Mouse (Mus musculus) liver, embryonic 14.5 days (tissue): ENCODE measurements around the gene Sh3bp4.

ENCODE experiments used
- CTCF ChIP-seq: IDR thresholded peaks from 2 replicates; pipeline ENCODE4 v1.5.1; 2016; ENCODE audit warnings: antibody characterized with exemption, low read depth, control low read depth
- EP300 ChIP-seq: IDR thresholded peaks from 2 replicates; pipeline ENCODE4 v1.6.1; 2016; ENCODE audit warnings: antibody characterized with exemption, low read depth

DNA sequence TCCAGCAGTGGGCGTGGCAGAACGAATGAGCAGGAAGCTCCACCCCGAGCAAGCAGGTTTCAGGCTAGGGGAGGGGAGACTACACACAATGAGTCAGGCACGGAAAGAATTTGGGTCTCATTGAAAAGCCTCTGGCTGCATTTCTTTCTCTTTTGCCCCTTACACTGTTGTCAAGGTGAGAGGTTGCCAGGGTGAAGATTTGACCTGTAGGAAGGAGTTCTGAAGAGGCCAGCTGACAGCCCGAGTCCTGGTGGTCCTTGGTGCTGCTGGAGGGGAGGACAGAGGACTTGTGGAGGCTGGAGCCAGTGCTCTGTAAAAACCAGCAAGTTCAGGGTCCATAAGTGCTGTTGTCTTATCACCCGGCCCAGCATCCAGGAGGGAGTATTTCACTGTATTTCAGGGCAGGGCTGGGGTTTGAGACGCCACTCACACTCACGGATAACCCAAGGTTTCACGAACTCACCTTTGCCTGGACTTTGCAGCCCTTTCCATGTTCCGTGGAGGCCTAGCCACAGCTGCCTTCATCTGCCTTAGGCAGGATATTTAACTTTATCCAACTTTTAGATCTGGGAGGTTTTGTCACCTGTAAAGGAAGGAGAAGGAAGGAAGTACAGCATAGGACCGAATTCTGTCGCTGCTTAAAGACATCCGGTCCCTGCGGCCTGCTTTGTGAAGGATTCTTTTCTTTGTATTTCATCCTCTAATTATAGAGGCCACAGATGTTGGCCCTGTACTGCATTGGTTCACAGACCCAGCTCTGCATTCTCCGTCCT is 32.2 kb downstream of the Sh3bp4 start:
- TF ChIP-seq CTCF: no peak
- no peak for TF ChIP-seq EP300
